Mouse (Mus musculus) testis, postnatal 10 days (tissue): ENCODE measurements around the gene Clec4e.
"Not testable (repeated sequence)": the region's sequence is repeated elsewhere in the genome, so short reads cannot be mapped to it uniquely, and the experiment has no call there.

Source experiments
- DNase-seq: peaks from one replicate; pipeline ENCODE4 v3.0.0; 2021; ENCODE audit warnings: low spot score

Gene Clec4e

DNA sequence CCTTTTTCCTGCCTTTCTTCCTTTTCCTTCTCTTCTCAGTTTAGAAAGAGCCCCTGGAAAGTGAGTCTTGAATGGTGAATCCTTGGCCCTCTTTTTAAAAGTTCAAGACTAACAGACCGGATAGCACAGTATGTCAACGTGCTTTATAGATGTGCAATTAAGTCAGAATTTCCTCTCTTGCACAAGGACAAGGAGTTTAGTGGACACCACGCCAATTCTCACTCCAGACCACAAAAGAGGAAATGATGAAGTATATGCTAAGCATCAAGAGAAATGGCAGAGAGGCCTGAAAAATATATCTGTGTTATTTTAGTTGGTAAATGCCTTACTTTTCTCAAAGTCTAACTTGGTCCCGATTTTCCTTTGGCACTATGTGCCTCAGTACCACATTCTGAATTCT is at the start of gene Clec4e:
Gene Clec4e (minus strand): TSS at position 118 of the 400 bp plus-strand sequence.
- no peak for DNase-seq

DNA sequence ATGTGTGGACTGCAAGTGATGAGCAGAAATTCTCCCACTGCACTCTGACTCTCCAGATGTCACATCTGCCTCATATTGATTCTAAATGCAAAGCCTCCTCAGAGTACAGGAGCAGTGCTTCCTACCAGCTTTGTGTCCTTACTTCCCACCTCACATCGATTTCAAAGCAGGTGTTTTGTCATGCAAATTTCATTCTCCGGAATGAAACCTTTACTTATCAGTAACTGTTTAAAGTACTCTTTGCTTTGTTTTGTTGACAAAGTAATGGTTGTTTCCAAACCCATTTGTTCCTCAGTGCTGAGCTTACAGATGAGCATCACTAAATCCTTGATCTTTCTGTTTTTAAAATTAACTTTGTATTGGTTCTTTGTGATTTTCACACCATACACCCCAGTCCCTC is 42.8 kb upstream of the Clec4e start:
- no peak for DNase-seq

DNA sequence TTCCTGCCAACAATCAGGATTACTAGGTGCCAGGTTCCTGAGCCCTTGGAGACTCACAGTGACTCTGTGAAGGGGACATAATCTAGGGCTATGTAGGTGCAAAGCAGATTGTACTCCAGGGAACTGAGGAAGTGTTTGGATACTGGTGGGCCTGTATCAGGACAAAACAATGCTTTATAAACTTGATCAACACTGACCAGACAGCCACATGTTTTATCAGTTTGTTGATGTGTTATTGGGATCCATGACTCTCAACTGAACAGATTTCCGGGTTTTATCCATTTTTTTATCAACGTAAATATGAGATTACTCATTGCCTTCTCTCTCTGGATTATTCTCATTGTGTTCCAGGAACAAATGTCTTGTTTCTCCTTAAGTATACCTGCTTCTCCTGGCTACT is 18.4 kb upstream of the Clec4e start, which contains the start of gene Vmn2r19:
Gene Vmn2r19 (plus strand): TSS at position 301 of the 400 bp plus-strand sequence.
- no peak for DNase-seq

DNA sequence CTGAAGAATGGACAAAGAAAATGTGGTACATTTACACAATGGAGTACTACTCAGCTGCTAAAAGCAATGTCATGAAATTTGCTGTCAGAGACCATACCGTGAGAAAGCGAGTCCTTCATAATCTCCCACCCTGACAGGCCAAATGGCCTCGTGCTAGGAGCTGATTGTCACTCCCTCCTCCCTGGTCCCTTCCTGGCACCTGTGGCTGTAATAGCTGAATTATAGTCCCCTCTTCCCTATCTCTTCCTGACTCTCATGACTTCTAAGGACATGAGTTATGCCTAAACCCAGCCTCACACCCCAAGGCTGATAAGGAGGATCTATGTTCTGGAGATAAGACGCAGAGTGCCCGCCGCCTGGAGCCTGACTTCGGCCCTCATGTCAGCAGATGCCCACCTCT is 16.6 kb upstream of the Clec4e start:
- not testable (repeated sequence) for DNase-seq

DNA sequence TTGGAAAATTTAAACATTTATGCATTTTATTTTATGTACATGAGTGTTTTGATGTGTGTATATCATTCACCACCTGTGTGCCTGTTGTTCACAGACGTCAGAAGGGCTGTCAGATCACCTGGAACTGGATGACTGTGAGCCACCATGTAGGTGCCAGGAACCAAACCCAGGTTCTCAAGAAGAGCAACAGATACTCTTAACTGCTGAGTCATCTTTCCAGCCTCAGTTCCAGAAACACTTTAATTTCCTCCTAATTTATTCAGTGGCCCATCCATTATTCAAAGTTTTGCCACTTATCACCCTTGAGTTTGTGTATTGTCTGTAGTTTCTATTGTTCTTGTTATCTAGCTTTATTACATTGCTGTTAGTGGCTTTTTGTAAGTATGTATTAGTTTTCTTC is 7.0 kb upstream of the Clec4e start:
- no peak for DNase-seq

DNA sequence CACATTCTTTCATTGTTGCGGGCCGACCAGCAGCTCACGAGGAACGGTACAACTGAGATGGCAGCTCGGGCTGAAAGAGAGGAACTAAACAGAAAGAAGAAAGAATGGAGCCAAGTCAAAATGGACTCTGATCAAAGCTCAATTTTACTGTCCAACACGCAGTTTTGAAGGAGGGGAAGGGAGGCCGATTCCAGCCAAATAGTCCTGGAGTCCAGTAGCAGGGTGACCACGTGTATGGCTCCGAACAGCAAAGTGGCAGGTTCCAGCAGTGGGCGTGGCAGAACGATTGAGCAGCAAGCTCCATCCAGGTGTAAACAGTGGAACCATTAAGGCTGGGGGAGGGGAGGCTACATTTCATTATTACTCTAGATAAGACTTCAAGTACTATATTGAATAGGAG is 3.8 kb upstream of the Clec4e start:
- not testable (repeated sequence) for DNase-seq

DNA sequence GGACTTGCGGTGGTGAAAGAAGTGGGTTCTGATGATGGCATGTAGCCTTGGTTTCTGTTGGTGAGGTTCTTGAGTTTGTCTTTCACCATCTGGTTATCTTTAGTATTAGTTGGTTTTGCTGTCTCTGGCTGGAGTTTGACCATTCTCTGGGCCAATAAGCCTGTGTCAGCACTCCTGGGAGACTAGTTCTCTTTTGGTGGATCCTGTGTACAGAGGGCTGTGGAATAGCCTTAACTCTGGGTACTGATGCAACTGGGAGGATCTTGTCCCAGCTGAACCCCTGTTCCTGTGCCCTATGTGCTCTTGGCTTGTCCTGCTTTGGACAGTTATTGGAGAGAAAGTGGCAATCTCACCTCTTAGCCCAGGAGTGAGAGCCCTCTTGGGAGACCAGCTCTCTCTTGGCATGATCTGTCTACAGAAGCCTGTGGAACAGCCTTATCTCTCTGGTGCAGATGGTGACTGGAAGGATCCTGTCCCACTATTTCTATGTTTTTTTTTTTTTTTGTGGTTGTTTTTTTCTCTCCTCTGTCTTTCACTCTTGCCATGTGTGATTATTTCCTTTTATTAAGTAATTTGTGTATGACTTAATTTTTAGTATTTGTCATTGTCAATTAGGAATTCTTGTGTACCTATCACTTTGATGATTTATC is 3.2 kb upstream of the Clec4e start:
- DNase-seq: no peak

DNA sequence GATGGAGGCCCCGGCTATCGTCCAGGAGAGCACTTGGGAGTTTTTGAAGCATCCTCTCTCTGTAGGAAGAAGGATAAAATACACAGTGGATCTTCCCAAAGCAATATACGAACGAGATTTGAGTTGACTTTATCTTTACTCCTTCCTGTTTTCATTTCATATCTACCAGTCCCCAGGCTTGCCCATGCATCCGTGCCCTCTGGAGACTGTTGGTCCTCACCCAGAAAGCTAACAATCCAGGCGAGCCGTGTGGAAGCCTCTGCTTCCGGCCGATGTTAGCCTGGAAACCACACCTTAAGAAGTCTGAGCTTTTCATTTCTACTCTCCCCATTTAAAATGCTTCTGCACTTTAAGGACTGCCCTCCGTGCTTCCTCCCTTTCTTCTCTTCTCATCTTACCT is 739 bp downstream of the Clec4e start:
- no peak for DNase-seq

DNA sequence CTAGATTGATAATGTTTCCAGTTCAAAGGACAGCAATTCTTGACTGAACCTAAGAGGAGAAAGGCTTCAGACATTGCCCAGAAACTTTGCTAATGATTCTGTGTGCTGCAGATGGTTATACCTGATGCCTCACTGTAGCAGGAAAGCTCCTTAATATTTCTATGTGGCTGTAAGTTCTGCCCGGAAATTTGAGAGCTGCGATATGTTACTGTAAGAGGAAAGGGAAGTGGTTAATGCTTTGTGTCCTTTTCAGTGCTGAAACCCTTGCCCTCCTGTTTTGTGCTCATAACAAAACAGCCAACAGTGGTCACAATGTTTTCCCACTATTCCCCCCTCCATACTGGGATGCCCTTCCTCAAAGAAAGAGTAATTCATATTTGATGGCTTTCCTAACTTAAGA is 3.4 kb downstream of the Clec4e start:
- DNase-seq: no peak

DNA sequence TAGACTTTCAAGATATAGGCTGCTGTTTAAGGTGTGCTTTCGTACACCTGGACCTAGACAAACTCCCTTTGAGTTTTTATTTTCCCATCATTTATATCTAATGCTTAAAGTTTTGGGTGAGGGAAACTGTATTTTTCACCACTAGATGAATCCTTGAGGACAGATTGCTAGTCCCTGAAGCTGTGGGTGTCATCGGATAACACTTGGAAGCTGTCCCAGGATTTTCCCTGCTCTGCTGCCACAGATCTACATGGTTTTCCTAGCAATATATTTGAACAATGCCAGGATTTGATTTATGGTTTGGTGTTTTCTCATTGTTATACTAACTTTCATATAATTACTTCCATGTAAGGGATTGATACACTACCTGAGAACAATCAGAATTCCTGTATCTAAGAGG is 10.2 kb downstream of the Clec4e start:
- no peak for DNase-seq

DNA sequence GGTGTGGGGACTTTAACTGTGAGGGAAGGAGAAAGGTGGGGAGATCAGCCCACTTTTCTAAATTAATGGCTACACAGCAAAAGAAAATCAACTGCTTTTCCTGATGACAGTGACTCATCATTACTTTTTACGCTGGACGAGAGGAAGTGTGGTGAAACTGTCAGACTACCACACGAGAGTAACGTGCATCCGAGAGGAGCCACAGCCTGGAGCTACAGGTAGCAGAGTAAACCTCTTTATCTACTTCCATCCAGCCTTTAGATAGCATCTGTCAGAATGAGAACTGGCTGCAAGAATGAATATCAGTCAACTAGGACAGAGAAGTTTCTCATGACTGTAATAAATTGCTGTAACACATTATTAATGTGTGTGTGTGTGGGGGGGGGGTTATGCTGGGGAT is 22.7 kb downstream of the Clec4e start:
- DNase-seq: no peak

DNA sequence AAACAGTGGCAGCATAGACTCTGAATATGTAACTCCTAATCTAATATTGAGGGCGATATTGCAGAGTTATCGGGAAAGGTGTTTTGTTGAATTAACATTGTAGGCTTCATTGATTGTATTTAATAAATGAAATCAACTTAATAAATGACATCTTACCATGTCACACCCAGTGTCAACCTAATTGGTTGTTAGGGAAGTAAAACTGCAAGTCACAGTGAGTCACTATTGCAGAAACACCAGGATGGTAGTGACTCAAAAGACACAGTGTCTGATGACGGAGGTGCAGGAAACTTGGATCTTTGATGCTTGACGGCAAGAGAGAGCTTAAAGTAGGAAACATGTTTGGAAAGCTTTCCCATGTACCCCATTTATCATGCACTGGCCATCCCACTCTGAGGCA is 23.9 kb downstream of the Clec4e start:
- no peak for DNase-seq

DNA sequence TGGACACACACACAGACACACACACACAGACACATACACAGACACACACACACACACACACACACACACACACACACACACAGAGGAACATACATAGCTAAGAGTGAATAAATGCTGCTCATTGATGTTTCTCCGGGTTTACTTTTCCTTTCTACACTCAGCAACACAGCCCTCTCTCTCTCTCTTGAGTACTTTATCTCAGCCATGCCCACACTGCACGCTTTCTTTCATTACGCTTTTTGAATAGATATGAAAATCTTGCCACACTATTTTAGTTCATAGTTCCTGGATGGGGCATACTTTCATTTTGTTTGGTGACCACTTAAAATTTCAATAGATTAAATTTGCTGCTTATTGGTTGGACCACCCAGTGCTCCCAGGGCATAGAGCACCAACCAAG is 25.5 kb downstream of the Clec4e start:
- DNase-seq: no peak

DNA sequence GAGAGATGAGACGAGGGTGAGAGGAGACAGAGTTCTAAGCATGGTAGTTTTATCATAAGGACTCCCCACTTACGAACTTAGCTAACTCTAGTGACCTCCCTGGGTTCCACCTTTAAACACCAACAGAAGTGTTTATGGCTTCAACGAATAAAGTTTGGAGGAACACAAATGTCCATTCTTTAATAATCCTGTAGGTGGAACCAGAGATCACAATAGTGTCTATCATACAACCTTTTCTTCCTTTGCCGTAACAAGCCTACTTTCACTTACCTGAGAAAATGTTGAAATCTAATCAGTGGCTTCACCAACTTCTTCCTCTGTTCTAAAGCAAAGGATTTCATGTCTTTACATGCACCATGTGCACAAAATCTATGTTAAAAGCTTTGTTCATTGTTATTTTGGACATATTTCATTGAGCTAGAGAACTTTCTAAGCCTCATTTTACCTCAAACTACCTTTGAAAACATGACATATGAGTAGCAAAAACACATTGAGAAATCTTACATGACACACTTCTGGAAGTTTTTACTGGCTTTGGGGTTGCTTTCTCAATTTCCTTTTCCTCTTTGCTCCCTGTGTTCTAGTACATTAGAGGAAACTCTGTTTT is 28.0 kb downstream of the Clec4e start, which contains the start of gene Clec4d:
Gene Clec4d (plus strand): TSS at position 557 of the 607 bp plus-strand sequence.
- no peak for DNase-seq

DNA sequence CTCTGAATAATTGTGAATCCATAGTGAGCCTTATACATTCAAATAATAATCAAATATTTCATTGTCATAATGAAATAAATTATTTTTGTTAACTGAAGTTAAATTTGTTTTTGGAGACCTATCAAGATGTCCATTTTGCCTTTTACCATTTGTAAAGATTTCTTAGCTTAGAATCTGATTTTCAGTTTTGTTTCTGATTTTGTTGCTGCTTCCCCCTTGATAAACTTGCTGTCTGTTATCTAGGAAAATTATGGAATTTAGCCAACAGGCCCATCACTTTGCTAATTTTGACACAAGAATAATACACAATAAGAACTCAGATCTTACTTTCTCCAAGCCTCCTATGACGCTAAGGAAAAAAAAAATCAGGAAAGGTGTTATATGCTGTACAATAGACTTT is 28.8 kb downstream of the Clec4e start:
- DNase-seq: no peak

DNA sequence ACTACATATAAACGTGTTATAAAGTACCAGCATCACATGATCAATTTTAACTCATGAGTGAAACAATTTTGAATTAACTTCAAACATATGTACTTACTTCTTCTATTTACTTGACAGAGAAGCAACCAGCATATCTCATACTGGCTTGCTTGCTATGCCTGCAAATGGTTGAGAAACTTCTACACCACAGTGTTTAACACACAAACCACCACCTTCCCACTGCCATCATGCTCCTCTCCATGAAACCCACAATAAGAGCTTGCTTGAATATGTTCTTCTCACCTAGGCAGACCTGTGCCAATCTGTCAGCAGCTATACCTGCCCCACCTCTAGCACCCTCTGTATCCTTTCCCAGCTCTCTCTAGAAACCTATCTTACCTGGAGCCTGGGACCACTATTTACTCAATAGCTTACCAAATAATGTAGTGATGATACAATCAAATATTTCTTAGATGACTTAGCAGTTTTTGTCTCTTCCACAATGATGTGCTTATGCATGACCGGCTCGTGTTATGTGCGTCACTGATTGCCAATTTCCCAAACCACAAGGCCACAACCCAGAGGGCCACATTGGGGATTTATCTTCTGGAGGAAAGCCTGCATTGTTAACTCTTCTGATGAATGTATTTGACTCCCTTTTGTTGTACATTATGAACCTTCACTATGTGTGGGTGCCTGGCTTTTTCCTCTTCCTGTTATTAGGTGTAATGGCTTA is 29.6 kb downstream of the Clec4e start:
- DNase-seq: no peak

DNA sequence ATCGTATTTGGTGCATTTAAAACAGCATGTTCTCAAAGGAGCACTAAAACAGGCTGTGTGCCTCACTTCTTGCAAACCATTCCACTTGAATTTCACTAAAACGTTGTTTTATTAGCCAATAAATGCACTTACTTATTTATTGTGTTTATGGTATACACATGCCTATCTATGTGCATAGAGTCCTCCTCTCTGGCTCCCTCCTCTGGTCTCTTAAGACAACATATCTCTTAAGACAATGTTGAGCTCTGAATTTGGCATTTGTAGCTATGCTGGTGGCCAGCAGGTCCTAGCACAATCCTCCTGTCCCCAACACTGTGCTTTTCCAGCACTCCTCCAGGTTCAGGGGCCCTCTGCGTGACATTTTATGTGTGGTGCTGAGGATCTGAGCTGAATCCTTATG is 30.7 kb downstream of the Clec4e start:
- no peak for DNase-seq

DNA sequence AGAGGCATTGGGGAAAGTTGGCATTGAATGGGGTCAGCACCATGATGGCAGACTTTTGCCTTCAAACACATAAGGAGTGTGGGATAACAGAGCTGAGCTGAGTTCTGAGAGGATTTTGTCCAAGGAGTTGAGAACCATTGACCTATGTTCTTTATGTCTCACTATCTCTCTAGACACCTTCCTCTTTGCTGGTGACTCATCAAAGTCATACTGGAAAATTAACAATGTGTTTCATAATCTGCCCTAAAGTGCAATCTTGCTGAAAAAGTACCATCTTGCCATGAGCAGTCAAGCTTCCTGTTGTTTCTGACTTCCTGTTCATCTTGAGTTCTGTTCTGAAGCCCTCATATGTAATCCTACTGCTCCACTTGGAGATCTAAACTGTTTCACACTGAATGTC is 36.9 kb downstream of the Clec4e start:
- DNase-seq: no peak

DNA sequence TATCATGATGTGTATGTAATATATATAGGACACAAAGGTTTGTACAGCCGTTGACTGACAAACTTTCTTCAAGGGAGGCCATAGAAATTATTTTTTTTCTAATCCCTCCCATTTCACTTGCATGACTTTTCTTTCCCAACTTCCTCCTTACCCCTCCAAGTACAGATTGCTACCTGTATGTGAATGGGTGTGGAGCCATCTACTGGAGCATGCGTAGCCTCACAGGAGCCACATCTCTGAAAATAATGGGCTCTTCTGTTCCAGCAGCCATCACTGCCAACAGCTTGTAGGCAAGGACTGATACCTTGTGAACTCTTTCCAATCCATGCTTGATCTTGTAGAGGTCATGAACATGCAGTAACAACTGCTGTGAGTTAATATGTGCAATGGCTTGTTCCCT is 40.8 kb downstream of the Clec4e start:
- not testable (repeated sequence) for DNase-seq

DNA sequence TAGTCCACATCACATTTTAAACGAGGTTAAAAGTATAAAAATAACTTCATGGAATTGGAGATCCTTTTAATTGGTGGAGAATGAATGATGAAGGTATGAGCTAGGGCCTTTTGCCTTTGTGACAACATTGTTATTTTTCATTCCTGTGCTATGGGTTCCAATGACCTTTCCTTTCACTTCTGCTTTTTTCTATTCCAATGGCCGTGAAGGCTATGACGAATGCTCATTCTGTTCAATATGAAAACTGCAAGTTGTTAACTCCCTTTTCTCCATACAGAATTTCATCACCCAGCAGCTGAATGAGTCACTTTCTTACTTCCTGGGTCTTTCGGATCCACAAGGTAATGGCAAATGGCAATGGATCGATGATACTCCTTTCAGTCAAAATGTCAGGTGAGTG is 45.5 kb downstream of the Clec4e start:
- no peak for DNase-seq

DNA sequence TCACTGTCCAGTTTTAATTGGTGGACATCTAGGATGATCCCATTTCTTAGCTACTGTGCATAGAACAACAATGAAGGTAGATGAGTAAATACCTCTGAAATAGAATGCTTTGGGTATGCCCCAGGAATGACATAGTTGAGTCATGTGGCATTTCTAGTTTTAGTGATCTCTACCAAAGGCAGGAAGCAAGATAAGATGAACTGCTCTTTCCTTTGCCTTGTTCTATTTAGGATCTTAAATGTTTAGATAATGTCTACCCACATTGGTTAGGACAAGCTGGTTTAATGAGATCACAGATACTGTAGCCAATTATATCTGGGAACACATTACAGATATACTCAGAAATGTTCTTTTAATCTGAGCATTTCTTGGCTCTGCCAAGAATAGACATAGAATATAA is 52.1 kb downstream of the Clec4e start:
- DNase-seq: no peak
